38 mouse cellular contexts compared by ENCODE assay signal in the genomic region with DNA sequence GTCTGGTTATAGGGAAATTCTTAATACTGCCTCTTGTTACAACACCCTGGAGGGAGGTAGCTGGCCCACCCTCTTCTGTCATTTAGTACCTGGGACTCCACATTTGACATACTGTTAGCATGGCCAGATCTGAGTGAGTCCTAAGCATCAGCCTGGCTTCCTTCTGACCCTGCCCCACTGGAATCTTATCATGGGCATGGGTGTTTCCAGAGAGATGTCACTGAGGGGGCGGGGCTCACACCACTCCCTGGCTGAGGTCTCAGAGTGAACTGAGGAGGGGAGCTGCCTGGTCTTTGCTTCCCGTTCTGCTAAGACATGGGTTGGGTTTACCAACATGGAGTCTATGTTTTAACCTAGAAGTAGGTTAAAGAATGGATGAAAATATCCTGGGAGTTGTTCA. TPM values are rescaled to one million over a fixed set of nuclear protein-coding genes. Genes with fewer than 3 reads are reported as not detected.
"Had no signal": no experiment of that assay in that cellular context is flagged by ENCODE, and none has a peak within 500 bp of the region (broad histone marks: within the 10 kb centered on the region; RNA-seq: fewer than 3 reads in every experiment).

No protein-coding gene starts in this region.

- H3K27me3 ChIP-seq: embryonic facial prominence, embryonic 12.5 days; embryonic facial prominence, embryonic 13.5 days; embryonic facial prominence, embryonic 15.5 days; forebrain, embryonic 12.5 days; forebrain, embryonic 13.5 days; forebrain, embryonic 15.5 days had no signal

- H3K36me3 ChIP-seq: embryonic facial prominence, embryonic 10.5 days; embryonic facial prominence, embryonic 12.5 days; embryonic facial prominence, embryonic 13.5 days; embryonic facial prominence, embryonic 15.5 days; forebrain, embryonic 10.5 days; forebrain, embryonic 12.5 days; forebrain, embryonic 15.5 days had no signal

- H3K27ac ChIP-seq: embryonic facial prominence, embryonic 10.5 days; embryonic facial prominence, embryonic 12.5 days; embryonic facial prominence, embryonic 13.5 days; embryonic facial prominence, embryonic 15.5 days; forebrain, embryonic 10.5 days; forebrain, embryonic 12.5 days; forebrain, embryonic 13.5 days; forebrain, embryonic 15.5 days; gastrocnemius, adult 2 months; heart, adult 2 months had no signal

- H3K4me2 ChIP-seq: embryonic facial prominence, embryonic 12.5 days; embryonic facial prominence, embryonic 13.5 days; embryonic facial prominence, embryonic 15.5 days; forebrain, embryonic 12.5 days; forebrain, embryonic 13.5 days; forebrain, embryonic 15.5 days had no signal

- H3K9me3 ChIP-seq: embryonic facial prominence, embryonic 12.5 days; embryonic facial prominence, embryonic 15.5 days; forebrain, embryonic 13.5 days; forebrain, embryonic 15.5 days had no signal

- H3K4me3 ChIP-seq: embryonic facial prominence, embryonic 10.5 days; embryonic facial prominence, embryonic 12.5 days; embryonic facial prominence, embryonic 13.5 days; embryonic facial prominence, embryonic 15.5 days; erythroblast, embryonic 14.5 days; forebrain, embryonic 10.5 days; forebrain, embryonic 12.5 days; forebrain, embryonic 13.5 days; forebrain, embryonic 15.5 days; gastrocnemius, adult 2 months; heart, adult 2 months had no signal

- ATAC-seq: forebrain, embryonic 13.5 days; forebrain, embryonic 14.5 days; forebrain, embryonic 15.5 days; forebrain, embryonic 16.5 days; forebrain, postnatal 0 days had no signal

- H3K9ac ChIP-seq: embryonic facial prominence, embryonic 12.5 days; embryonic facial prominence, embryonic 13.5 days; embryonic facial prominence, embryonic 15.5 days; forebrain, embryonic 12.5 days; forebrain, embryonic 13.5 days; forebrain, embryonic 15.5 days; forebrain, postnatal 0 days had no signal

- H3K4me1 ChIP-seq: embryonic facial prominence, embryonic 10.5 days; embryonic facial prominence, embryonic 12.5 days; embryonic facial prominence, embryonic 15.5 days; forebrain, embryonic 10.5 days had no signal

- DNase-seq: cerebellum, adult 2 months; cerebellum, adult 8-10 months; cerebellum, adult 9-10 months; cerebellum, adult 9-11 months; cerebellum, postnatal 10 days; cerebellum, postnatal 14 days; cerebellum, postnatal 25 days; cerebellum, postnatal 36 days; embryo, embryonic 11 days; forebrain, postnatal 0 days; gastrocnemius, adult 2 months; gastrocnemius, postnatal 10 days; gastrocnemius, postnatal 14 days; gastrocnemius, postnatal 25 days; gastrocnemius, postnatal 36 days; heart, adult 18-20 months; heart, adult 2 months had no signal

RNA-seq across cellular contexts. Expression of a gene that starts 36.4 kb away (rescaled TPM):
- total RNA-seq: common myeloid progenitor, adult 5-6 weeks; forebrain, postnatal 0 days; gastrocnemius, adult 18-20 months; gastrocnemius, adult 2 months; gastrocnemius, adult 8-10 months; gastrocnemius, postnatal 10 days; gastrocnemius, postnatal 14 days; gastrocnemius, postnatal 25 days; gastrocnemius, postnatal 36 days; gastrocnemius, postnatal 4 days; granulocyte monocyte progenitor cell, adult 5-6 weeks had no signal
- polyA plus RNA-seq: cerebellum, adult 2 months; cortical plate, adult 2 months; embryonic facial prominence, embryonic 10.5 days; embryonic facial prominence, embryonic 11.5 days; embryonic facial prominence, embryonic 12.5 days; embryonic facial prominence, embryonic 13.5 days; embryonic facial prominence, embryonic 14.5 days; embryonic facial prominence, embryonic 15.5 days; erythroblast, embryonic 14.5 days; forebrain, embryonic 10.5 days; forebrain, embryonic 11.5 days; forebrain, embryonic 12.5 days; forebrain, embryonic 13.5 days; forebrain, embryonic 14.5 days; forebrain, embryonic 15.5 days; forebrain, embryonic 16.5 days; forebrain, postnatal 0 days; frontal cortex, adult 2 months had no signal

RNA-seq across cellular contexts. Expression of a gene that starts 37.9 kb away (rescaled TPM):
- total RNA-seq: common myeloid progenitor, adult 5-6 weeks; gastrocnemius, adult 18-20 months; gastrocnemius, postnatal 36 days; granulocyte monocyte progenitor cell, adult 5-6 weeks had no signal
- polyA plus RNA-seq: erythroblast, embryonic 14.5 days had no signal
